Mouse (Mus musculus) neural tube, embryonic 13.5 days (tissue): ENCODE results near the gene Pcyt1b. TPM values are rescaled to one million over a fixed set of nuclear protein-coding genes. Genes with fewer than 3 reads are reported as not detected.
A peak's percentile ranks its signal among the peaks of the same experiment; 100 is the strongest.

Source experiments
- ATAC-seq: fragments of 200-750 bp; cut with Nextera tagmentation; 2 replicates; pipeline ENCODE4 v1.8.0; 2017; ENCODE audit warnings: low read depth, mild to moderate bottlenecking, moderate TSS enrichment, moderate library complexity
- H3K27ac ChIP-seq: fragments of 300-500 bp; sonication (generic); replicated peaks from 2 replicates; pipeline ENCODE4 v1.5.1; 2015; ENCODE audit warnings: moderate library complexity, mild to moderate bottlenecking, inconsistent platforms
- H3K27me3 ChIP-seq: fragments of 300-500 bp; sonication (generic); 2 replicates; pipeline ENCODE4 v1.6.1; 2015; ENCODE audit warnings: mild to moderate bottlenecking, inconsistent platforms
- H3K36me3 ChIP-seq: fragments of 300-500 bp; sonication (generic); 2 replicates; pipeline ENCODE4 v1.6.1; 2015; ENCODE audit warnings: mild to moderate bottlenecking, inconsistent platforms
- H3K4me1 ChIP-seq: fragments of 300-500 bp; sonication (generic); replicated peaks from 2 replicates; pipeline ENCODE4 v1.6.1; 2015; ENCODE audit warnings: inconsistent platforms
- H3K4me2 ChIP-seq: fragments of 300-500 bp; sonication (generic); 2 replicates; pipeline ENCODE4 v1.6.1; 2015; ENCODE audit warnings: inconsistent platforms, mild to moderate bottlenecking, moderate library complexity
- H3K4me3 ChIP-seq: fragments of 300-500 bp; sonication (generic); 2 replicates; pipeline ENCODE4 v1.5.1; 2015; ENCODE audit warnings: mild to moderate bottlenecking, inconsistent platforms
- H3K9ac ChIP-seq: fragments of 300-500 bp; sonication (generic); 2 replicates; pipeline ENCODE4 v1.6.1; 2015; ENCODE audit warnings: moderate library complexity, mild to moderate bottlenecking, inconsistent platforms
- H3K9me3 ChIP-seq: fragments of 300-500 bp; sonication (generic); 2 replicates; pipeline ENCODE4 v1.6.1; 2016; ENCODE audit warnings: inconsistent platforms
- WGBS: fragments of 180-500 bp; shearing (Covaris S2); methylation state at CpG from one replicate; pipeline ENCODE4 v1.1.7; 2015; 5-methylcytosine and 5-hydroxymethylcytosine counted together
- polyA plus RNA-seq: library from polyadenylated mRNA; unstranded; fragments of >200 nt; fragmentation: Nextera tagmentation; extraction: Ambion mirVana; gene quantifications from 2 replicates; pipeline ENCODE4 v1.2.1, GENCODE M21; 2015

The Pcyt1b gene
- 21.8 and 22.3 TPM in 2 replicates for polyA plus RNA-seq

- Histone ChIP-seq H3K27me3 (no peaks in the 10 kb centered on the region), H3K4me2 (no peak within 1 kb of the TSS), H3K27ac (no peak within 1 kb of the TSS), H3K9me3 (no peaks in the 10 kb centered on the region), H3K36me3 (no peaks in the 10 kb centered on the region), H3K4me3 (no peak within 1 kb of the TSS), H3K9ac (no peak within 1 kb of the TSS), H3K4me1 (no peaks in the 10 kb centered on the region)
- WGBS, result 25% methylated on average over 3 of the region's 3 CpGs
- no peak for ATAC-seq
Observed at GRCm38 (mm10) chrX:93654218-93655002, at the start of gene Pcyt1b. Gene Pcyt1b, plus strand, starts transcription at chrX:93654863.

GRCm38 (mm10) chrX:93630256-93630655 is 24.4 kb upstream of the Pcyt1b start:
- no peak overlapping the region for H3K4me3 ChIP-seq
- H3K4me1 ChIP-seq, result no peaks in the 10 kb centered on the region
- no peaks in the 10 kb centered on the region for H3K36me3 ChIP-seq
- ATAC-seq, result no peak
- H3K4me2 ChIP-seq, result no peak overlapping the region
- WGBS, result 68% methylated on average over 1 of the region's 1 CpGs
- H3K9ac ChIP-seq, result no peak overlapping the region
- H3K9me3 ChIP-seq, result no peaks in the 10 kb centered on the region
- no peak overlapping the region for H3K27ac ChIP-seq
- no peaks in the 10 kb centered on the region for H3K27me3 ChIP-seq

- ATAC-seq, result peak; percentile 99
- H3K27ac ChIP-seq, result 0 out of 2 replicates have a peak within 1 kb of the TSS, but pooled peaks have one; percentile 23
- WGBS, result 18% methylated on average over 52 of the region's 53 CpGs
Observed at GRCm38 (mm10) chrX:93631657-93632449, 22.8 kb upstream of the Pcyt1b start, which contains the start of gene Pola1. Gene Pola1, minus strand, starts transcription at chrX:93632155.

GRCm38 (mm10) chrX:93634861-93635375 is 19.7 kb upstream of the Pcyt1b start:
- no peaks in the 10 kb centered on the region for H3K4me1 ChIP-seq
- H3K27me3 ChIP-seq, result no peaks in the 10 kb centered on the region
- H3K36me3 ChIP-seq, result no peaks in the 10 kb centered on the region
- no peak for ATAC-seq
- H3K4me2 ChIP-seq, result no peak overlapping the region
- no peak overlapping the region for H3K27ac ChIP-seq
- no peak overlapping the region for H3K9ac ChIP-seq
- 91% methylated on average over 2 of the region's 2 CpGs for WGBS
- no peak overlapping the region for H3K4me3 ChIP-seq
- H3K9me3 ChIP-seq, result no peaks in the 10 kb centered on the region

More at GRCm38 (mm10) chrX:93631657-93632449, 22.8 kb upstream of the Pcyt1b start, which contains the start of gene Pola1:
- Histone ChIP-seq H3K9me3 (no peaks in the 10 kb centered on the region), H3K4me1 (no peaks in the 10 kb centered on the region), H3K4me3 (peak within 1 kb of the TSS; percentile 52), H3K4me2 (peak within 1 kb of the TSS; percentile 61), H3K9ac (peak within 1 kb of the TSS; percentile 69), H3K36me3 (no peaks in the 10 kb centered on the region), H3K27me3 (no peaks in the 10 kb centered on the region)

- no peak overlapping the region for H3K4me3 ChIP-seq
- H3K4me1 ChIP-seq, result no peaks in the 10 kb centered on the region
- H3K9ac ChIP-seq, result no peak overlapping the region
- H3K27me3 ChIP-seq, result no peaks in the 10 kb centered on the region
- 90% methylated on average over 3 of the region's 3 CpGs for WGBS
- H3K9me3 ChIP-seq, result no peaks in the 10 kb centered on the region
- no peak overlapping the region for H3K27ac ChIP-seq
- H3K4me2 ChIP-seq, result no peak overlapping the region
- ATAC-seq, result no peak
- H3K36me3 ChIP-seq, result no peaks in the 10 kb centered on the region
Observed at GRCm38 (mm10) chrX:93643600-93643999, 11.1 kb upstream of the Pcyt1b start.

GRCm38 (mm10) chrX:93644022-93644421 is 10.6 kb upstream of the Pcyt1b start:
- Histone ChIP-seq H3K4me1 (no peaks in the 10 kb centered on the region), H3K9ac (no peak overlapping the region), H3K27ac (no peak overlapping the region), H3K36me3 (no peaks in the 10 kb centered on the region), H3K4me2 (no peak overlapping the region), H3K9me3 (no peaks in the 10 kb centered on the region), H3K27me3 (no peaks in the 10 kb centered on the region), H3K4me3 (no peak overlapping the region)
- ATAC-seq, result no peak

GRCm38 (mm10) chrX:93650738-93651137 is 3.9 kb upstream of the Pcyt1b start:
- H3K36me3 ChIP-seq, result no peaks in the 10 kb centered on the region
- no peaks in the 10 kb centered on the region for H3K27me3 ChIP-seq
- no peak for ATAC-seq
- H3K4me2 ChIP-seq, result no peak overlapping the region
- H3K9me3 ChIP-seq, result no peaks in the 10 kb centered on the region
- 89% methylated on average over 2 of the region's 2 CpGs for WGBS
- H3K9ac ChIP-seq, result no peak overlapping the region
- H3K4me1 ChIP-seq, result no peaks in the 10 kb centered on the region
- no peak overlapping the region for H3K4me3 ChIP-seq
- no peak overlapping the region for H3K27ac ChIP-seq

- Histone ChIP-seq H3K36me3 (no peaks in the 10 kb centered on the region), H3K9me3 (no peaks in the 10 kb centered on the region), H3K4me2 (no peak overlapping the region), H3K27me3 (no peaks in the 10 kb centered on the region), H3K27ac (no peak overlapping the region), H3K4me1 (no peaks in the 10 kb centered on the region), H3K9ac (no peak overlapping the region), H3K4me3 (no peak overlapping the region)
- no peak for ATAC-seq
- WGBS, result 85% methylated on average over 5 of the region's 5 CpGs
Observed at GRCm38 (mm10) chrX:93655153-93655552, 490 bp downstream of the Pcyt1b start.

- Histone ChIP-seq H3K9me3 (no peaks in the 10 kb centered on the region), H3K4me1 (no peaks in the 10 kb centered on the region), H3K27me3 (no peaks in the 10 kb centered on the region), H3K36me3 (no peaks in the 10 kb centered on the region), H3K27ac (no peak overlapping the region), H3K4me2 (no peak overlapping the region), H3K4me3 (no peak overlapping the region), H3K9ac (no peak overlapping the region)
- no peak for ATAC-seq
- WGBS, result 94% methylated on average over 5 of the region's 5 CpGs
Observed at GRCm38 (mm10) chrX:93663919-93664586, 9.4 kb downstream of the Pcyt1b start.

GRCm38 (mm10) chrX:93664787-93665186 is 10.1 kb downstream of the Pcyt1b start:
- no peaks in the 10 kb centered on the region for H3K9me3 ChIP-seq
- H3K4me1 ChIP-seq, result no peaks in the 10 kb centered on the region
- WGBS, result 74% methylated on average over 4 of the region's 4 CpGs
- no peak overlapping the region for H3K27ac ChIP-seq
- no peak overlapping the region for H3K4me2 ChIP-seq
- ATAC-seq, result no peak
- H3K4me3 ChIP-seq, result no peak overlapping the region
- no peaks in the 10 kb centered on the region for H3K27me3 ChIP-seq
- H3K9ac ChIP-seq, result no peak overlapping the region
- no peaks in the 10 kb centered on the region for H3K36me3 ChIP-seq

- peaks cover 9% of the 10 kb centered on the region for H3K4me1 ChIP-seq
- H3K4me2 ChIP-seq, result peak overlapping the region; percentile 57
- peak overlapping the region; percentile 90 for H3K27ac ChIP-seq
- WGBS, result 40% methylated on average over 3 of the region's 3 CpGs
- H3K27me3 ChIP-seq, result no peaks in the 10 kb centered on the region
- H3K36me3 ChIP-seq, result no peaks in the 10 kb centered on the region
- peak; percentile 28 for ATAC-seq
- no peak overlapping the region for H3K9ac ChIP-seq
- peak overlapping the region; percentile 41 for H3K4me3 ChIP-seq
- H3K9me3 ChIP-seq, result no peaks in the 10 kb centered on the region
Observed at GRCm38 (mm10) chrX:93674432-93674831, 19.8 kb downstream of the Pcyt1b start.
